Mouse (Mus musculus) neutrophil, adult 65 days (primary cell): ENCODE measurements around the gene Ak6. TPM values are rescaled to one million over a fixed set of nuclear protein-coding genes. Genes with fewer than 3 reads are reported as not detected.

ENCODE experiments used
- total RNA-seq: library from RNA; stranded (reverse); gene quantifications from 2 replicates; pipeline ENCODE4 v1.2.4, GENCODE M21; 2023

Ak6 gene
- total RNA-seq, result 64.5 and 71.0 TPM in 2 replicates

GRCm38 (mm10) chr13:100650550-100651438 lies at the start of gene Ak6, which contains the start of gene Rad17:
Gene Ak6 (plus strand): TSS chr13:100650979.
Gene Rad17 (minus strand): TSS chr13:100651051.

DNA sequence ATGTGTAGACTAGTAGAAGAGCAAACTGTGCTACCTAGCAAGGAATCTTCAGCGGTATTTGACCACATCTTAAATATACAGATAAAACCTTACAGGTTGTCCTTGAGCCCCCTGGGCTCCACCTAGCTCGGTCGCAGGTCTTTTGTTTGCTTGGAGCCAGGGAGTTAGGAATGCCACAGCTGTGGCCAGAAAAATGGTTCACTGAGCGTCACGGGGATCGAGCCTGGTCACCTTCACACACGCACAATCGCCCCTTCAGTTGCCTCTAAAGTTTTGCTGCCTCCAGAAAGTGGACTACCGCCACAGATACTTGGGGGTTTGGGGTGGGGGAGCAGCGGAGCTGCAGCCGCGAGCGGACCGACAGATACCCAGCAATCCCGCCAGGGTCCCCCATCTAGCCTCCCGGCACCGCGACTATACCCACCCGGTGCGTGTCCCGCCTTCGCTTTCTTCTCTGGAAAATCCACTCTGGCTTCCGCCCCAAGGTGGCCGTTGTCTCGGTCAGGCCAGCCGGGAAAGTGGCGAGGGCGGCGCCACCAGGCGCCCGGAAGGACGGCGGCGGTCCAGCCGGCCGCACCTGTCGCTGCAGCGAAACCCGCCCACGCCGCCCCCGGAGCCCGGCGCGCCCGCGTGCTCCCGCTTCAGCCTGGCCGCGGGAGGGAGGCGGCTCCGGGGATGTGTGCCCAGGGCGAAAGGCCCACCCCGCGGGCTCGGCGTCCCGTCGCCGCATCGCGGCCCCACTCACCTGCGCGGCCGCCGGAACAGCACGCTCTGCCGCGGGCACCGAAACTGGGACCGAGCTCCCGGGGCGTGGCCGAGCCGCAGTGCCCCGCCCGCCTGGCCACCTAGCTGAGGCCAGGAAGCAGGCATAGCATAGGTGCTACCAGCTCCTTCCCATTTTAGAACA lies 34.3 kb upstream of the Ak6 start, which contains the start of gene Marveld2:
Gene Marveld2 (minus strand): TSS at position 791 of the 907 bp plus-strand sequence.

DNA sequence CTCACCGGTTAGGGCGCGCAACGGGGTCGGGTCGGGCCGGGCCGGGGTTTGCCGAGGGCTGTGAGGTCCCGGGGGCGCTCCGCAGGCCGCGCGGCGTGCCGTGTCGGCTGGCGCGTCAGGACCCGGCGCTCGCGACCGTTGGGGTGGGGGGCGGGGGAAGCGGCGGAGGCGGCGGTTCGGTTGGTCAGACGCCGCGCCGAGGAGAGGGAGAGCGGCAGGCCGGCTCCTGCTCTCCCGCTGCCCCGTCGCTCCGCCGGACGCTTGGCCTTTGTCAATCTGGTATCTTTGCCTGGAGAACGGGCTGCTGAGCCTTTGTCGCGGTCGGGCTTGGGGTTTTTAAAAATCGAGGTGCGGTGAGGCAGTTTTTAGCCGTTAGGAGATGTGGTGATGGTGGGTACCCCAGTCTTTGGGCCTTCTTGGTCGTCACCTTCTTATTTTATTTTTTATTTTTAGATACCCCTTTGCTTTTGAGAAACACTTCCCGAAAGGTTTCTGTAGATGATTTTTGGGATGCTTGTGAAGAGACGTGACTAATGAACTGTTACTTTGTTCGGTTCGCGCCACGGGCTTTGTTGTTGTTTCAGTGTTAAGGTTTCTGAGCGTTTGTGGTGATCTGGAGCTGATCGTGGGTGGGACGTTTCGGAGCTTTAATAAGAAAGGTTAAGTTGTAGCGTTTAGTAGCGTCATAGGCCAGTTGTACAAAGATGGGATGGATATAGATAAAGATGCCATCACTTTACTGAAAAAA lies 834 bp downstream of the Ak6 start, which contains the start of gene Taf9:
Gene Taf9 (plus strand): TSS at position 141 of the 748 bp plus-strand sequence.

GRCm38 (mm10) chr13:100669291-100670022 lies 18.7 kb downstream of the Ak6 start, which contains the start of gene Ccdc125:
Gene Ccdc125 (plus strand): TSS chr13:100669717.

Other genes starting within 250 kb of the Ak6 start
- 1.2 and 1.5 TPM in 2 replicates for gene Naip1, start 198.1 kb upstream of the Ak6 start, total RNA-seq
- gene Gtf2h2, start 158.4 kb upstream of the Ak6 start, total RNA-seq, result 10.9 and 13.9 TPM in 2 replicates
- gene Ocln, start 98.3 kb upstream of the Ak6 start, total RNA-seq, result not detected in 2 replicates
- gene Marveld2, start 34.0 kb upstream of the Ak6 start, total RNA-seq, result 0.35 and 0.54 TPM in 2 replicates
- gene Rad17, start 72 bp downstream of the Ak6 start, total RNA-seq, result 18.0 and 20.8 TPM in 2 replicates
- 13.3 and 19.4 TPM in 2 replicates for gene Taf9, start 600 bp downstream of the Ak6 start, total RNA-seq
- 43.9 and 53.8 TPM in 2 replicates for gene Ccdc125, start 18.7 kb downstream of the Ak6 start, total RNA-seq
- 20.2 and 20.7 TPM in 2 replicates for gene Cdk7, start 80.0 kb downstream of the Ak6 start, total RNA-seq
- gene Mrps36, start 93.7 kb downstream of the Ak6 start, total RNA-seq, result 6.9 and 15.5 TPM in 2 replicates
- gene Cenph, start 124.9 kb downstream of the Ak6 start, total RNA-seq, result 7.8 and 9.7 TPM in 2 replicates
- gene Ccnb1, start 135.6 kb downstream of the Ak6 start, total RNA-seq, result 50.8 and 52.5 TPM in 2 replicates
- gene Slc30a5, start 182.4 kb downstream of the Ak6 start, total RNA-seq, result 22.2 and 30.9 TPM in 2 replicates